Mouse (Mus musculus) MEL (cell line): ENCODE results near the gene Wdr3. TPM values are rescaled to one million over a fixed set of nuclear protein-coding genes. Genes with fewer than 3 reads are reported as not detected.

Experiments used
- DNase-seq: peaks from one replicate; pipeline ENCODE4 v3.0.0; 2011; ENCODE audit warnings: low read depth, low spot score
- H3K27ac ChIP-seq: 2 replicates; pipeline ENCODE4 v1.5.1; 2012; ENCODE audit warnings: low read depth, mild to moderate bottlenecking, control low read depth, low read length, moderate library complexity; ENCODE audit not compliant: control insufficient read depth
- H3K27me3 ChIP-seq, 2 experiments: fragments of 150-350 bp in 1 of 2; sonication (generic) in 1 of 2; 2 replicates each; pipeline ENCODE4 v1.6.1; 2012; ENCODE audit warnings: low read length in 2 of 2, mild to moderate bottlenecking in 2 of 2, improper control_type of control experiment in 1 of 2, moderate library complexity in 1 of 2; ENCODE audit not compliant: insufficient read depth in 2 of 2, control insufficient read depth in 1 of 2
- H3K36me3 ChIP-seq, 2 experiments: 2 replicates each; pipeline ENCODE4 v1.6.1; 2012 to 2014; ENCODE audit warnings: low read length in 2 of 2, improper control_type of control experiment in 1 of 2, inconsistent platforms in 1 of 2, mild to moderate bottlenecking in 1 of 2; ENCODE audit not compliant: insufficient read depth in 2 of 2, control insufficient read depth in 1 of 2
- H3K4me1 ChIP-seq, 2 experiments: fragments of 150-350 bp in 1 of 2; sonication (generic) in 1 of 2; 2 replicates each; pipeline ENCODE4 v1.6.1; 2012; ENCODE audit warnings: low read length in 2 of 2, improper control_type of control experiment in 1 of 2, mild to moderate bottlenecking in 1 of 2; ENCODE audit not compliant: insufficient read depth in 2 of 2, control insufficient read depth in 1 of 2
- H3K4me3 ChIP-seq, 2 experiments: fragments of 150-350 bp in 1 of 2; sonication (generic) in 1 of 2; 2 replicates each; pipeline ENCODE4 v1.5.1; 2012; ENCODE audit warnings: low read depth in 2 of 2, low read length in 2 of 2, mild to moderate bottlenecking in 2 of 2, moderate library complexity in 2 of 2, control low read depth in 1 of 2, improper control_type of control experiment in 1 of 2; ENCODE audit not compliant: control insufficient read depth in 1 of 2, insufficient read depth in 1 of 2
- H3K79me2 ChIP-seq: 2 replicates; pipeline ENCODE4 v1.6.1; 2012; ENCODE audit warnings: mild to moderate bottlenecking, low read length, moderate library complexity; ENCODE audit not compliant: control insufficient read depth, poor library complexity, insufficient read depth
- H3K9ac ChIP-seq: 2 replicates; pipeline ENCODE4 v1.6.1; 2012; ENCODE audit warnings: low read depth, mild to moderate bottlenecking, control low read depth, low read length, moderate library complexity; ENCODE audit not compliant: control insufficient read depth, poor library complexity, severe bottlenecking
- H3K9me3 ChIP-seq: fragments of 150-350 bp; sonication (generic); replicated peaks from 2 replicates; pipeline ENCODE4 v1.6.1; 2012; ENCODE audit warnings: mild to moderate bottlenecking, low read length, improper control_type of control experiment, moderate library complexity; ENCODE audit not compliant: insufficient read depth
- CHD2 ChIP-seq: IDR thresholded peaks from 2 replicates; pipeline ENCODE4 v1.6.1; 2011; ENCODE audit warnings: low read length, improper control_type of control experiment
- E2F4 ChIP-seq: IDR thresholded peaks from 2 replicates; pipeline ENCODE4 v1.6.1; 2011; ENCODE audit warnings: low read depth, low read length, improper control_type of control experiment, borderline replicate concordance
- EP300 ChIP-seq, 2 experiments: IDR thresholded peaks; 2 replicates each; pipeline ENCODE4 v1.6.1; 2011; ENCODE audit warnings: improper control_type of control experiment in 2 of 2, low read length in 2 of 2, low read depth in 1 of 2, mild to moderate bottlenecking in 1 of 2
- ETS1 ChIP-seq: IDR thresholded peaks from 2 replicates; pipeline ENCODE4 v1.6.1; 2012; ENCODE audit warnings: low read depth, mild to moderate bottlenecking, inconsistent platforms, low read length, improper control_type of control experiment, moderate library complexity
- MXI1 ChIP-seq: IDR thresholded peaks from 2 replicates; pipeline ENCODE4 v1.6.1; 2011; ENCODE audit warnings: mild to moderate bottlenecking, low read depth, low read length, improper control_type of control experiment
- MYC ChIP-seq: IDR thresholded peaks from 2 replicates; pipeline ENCODE4 v1.6.1; 2011; ENCODE audit warnings: low read depth, mild to moderate bottlenecking, low read length, improper control_type of control experiment, moderate library complexity
- NELFE ChIP-seq: IDR thresholded peaks from 2 replicates; pipeline ENCODE4 v1.6.1; 2011; ENCODE audit warnings: low read depth, low read length, improper control_type of control experiment
- POLR2A ChIP-seq, 2 experiments: IDR thresholded peaks; 2 replicates each; pipeline ENCODE4 v1.6.1; 2011 to 2012; ENCODE audit warnings: low read length in 2 of 2, mild to moderate bottlenecking in 2 of 2, control low read depth in 1 of 2, improper control_type of control experiment in 1 of 2, low read depth in 1 of 2, moderate library complexity in 1 of 2; ENCODE audit not compliant: control insufficient read depth in 1 of 2, insufficient read depth in 1 of 2, poor library complexity in 1 of 2
- POLR2AphosphoS5 ChIP-seq: IDR thresholded peaks from 2 replicates; pipeline ENCODE4 v1.6.1; 2012; ENCODE audit warnings: low read depth, borderline replicate concordance, mild to moderate bottlenecking, inconsistent platforms, low read length, moderate library complexity, mixed read lengths
- RAD21 ChIP-seq: IDR thresholded peaks from 2 replicates; pipeline ENCODE4 v1.6.1; 2011; ENCODE audit warnings: mild to moderate bottlenecking, low read depth, low read length, improper control_type of control experiment
- TAL1 ChIP-seq: IDR thresholded peaks from 2 replicates; pipeline ENCODE4 v1.6.1; 2012; ENCODE audit warnings: mild to moderate bottlenecking, inconsistent platforms, low read length, moderate library complexity, mixed read lengths
- TBP ChIP-seq: IDR thresholded peaks from 2 replicates; pipeline ENCODE4 v1.8.0; 2011; ENCODE audit warnings: low read depth, low read length, improper control_type of control experiment
- UBTF ChIP-seq: IDR thresholded peaks from 2 replicates; pipeline ENCODE4 v1.6.1; 2012; ENCODE audit warnings: low read depth, mild to moderate bottlenecking, inconsistent platforms, low read length, improper control_type of control experiment, moderate library complexity, borderline replicate concordance; ENCODE audit not compliant: insufficient read depth
- USF1 ChIP-seq: IDR thresholded peaks from 2 replicates; pipeline ENCODE4 v1.6.1; 2014; ENCODE audit warnings: low read depth, mild to moderate bottlenecking, inconsistent platforms, low read length, improper control_type of control experiment, moderate library complexity
- ZC3H11A ChIP-seq: IDR thresholded peaks from 2 replicates; pipeline ENCODE4 v1.6.1; 2012; ENCODE audit warnings: low read depth, mild to moderate bottlenecking, inconsistent platforms, low read length, improper control_type of control experiment
- ZKSCAN1 ChIP-seq: IDR thresholded peaks from 2 replicates; pipeline ENCODE4 v1.6.1; 2012; ENCODE audit warnings: low read depth, mild to moderate bottlenecking, inconsistent platforms, low read length, improper control_type of control experiment, moderate library complexity
- ZMIZ1 ChIP-seq: IDR thresholded peaks from 2 replicates; pipeline ENCODE4 v1.6.1; 2012; ENCODE audit warnings: low read depth, mild to moderate bottlenecking, inconsistent platforms, low read length, improper control_type of control experiment, moderate library complexity
- polyA plus RNA-seq, 2 experiments: library from polyadenylated mRNA; stranded (reverse) in 1 of 2; unstranded in 1 of 2; fragments of >175 nt in 1 of 2; fragments of >200 nt in 1 of 2; gene quantifications; 2 replicates each; pipeline versions ENCODE4 v1.2.1 to v1.2.4; 2012; ENCODE audit warnings: low replicate concordance in 2 of 2, low read depth in 1 of 2; ENCODE audit not compliant: insufficient read length in 2 of 2, insufficient read depth in 1 of 2, missing spikeins in 1 of 2
- total RNA-seq: library from RNA; depleted of rRNA; stranded (reverse); fragments of 300-350 nt; gene quantifications from 2 replicates; pipeline ENCODE4 v1.2.3, GENCODE M21; 2012

The Wdr3 gene
- total and polyA plus RNA-seq, 3 experiments: 76.5 to 160 (median 123) TPM

GRCm38 (mm10) chr3:100161665-100162314 lies 417 bp downstream of the Wdr3 start:
- H3K9me3 ChIP-seq: no peaks in the 10 kb centered on the region
- H3K36me3 ChIP-seq: peaks cover 7 to 25% of the 10 kb centered on the region in 2 experiments
- peak overlapping the region; percentile 84 for H3K9ac ChIP-seq
- peaks cover 3 to 14% of the 10 kb centered on the region in 2 experiments; a peak in 3 of 4 replicates for H3K4me1 ChIP-seq
- DNase-seq: peak; percentile 52
- no peaks in the 10 kb centered on the region for H3K27me3 ChIP-seq
- H3K79me2 ChIP-seq: peaks cover 18% of the 10 kb centered on the region
- TF ChIP-seq CHD2 (no peak), POLR2AphosphoS5 (no peak), ETS1 (no peak), ZMIZ1 (no peak), RAD21 (no peak), UBTF (no peak), USF1 (no peak), TAL1 (no peak), EP300 (IDR thresholded peaks at IDR 0.05; ENCODE audit: low read depth in 1 of 2, low read length in 2 of 2) (no peak), POLR2A (IDR thresholded peaks at IDR 0.05; ENCODE audit: control insufficient read depth in 1 of 2, insufficient read depth in 1 of 2, low read depth in 1 of 2, low read length in 2 of 2, poor library complexity in 1 of 2) (peak in 1 of 2 experiments; percentile 66; a peak in 1 of 4 replicates), MYC (no peak), ZKSCAN1 (no peak), ZC3H11A (no peak), NELFE (no peak), E2F4 (peak; percentile 34; the same call in 1 of the 2 replicates), TBP (no peak), MXI1 (peak; percentile 9; the same call in 1 of the 2 replicates)
- peak overlapping the region; percentile 89 to 98 for H3K4me3 ChIP-seq
- H3K27ac ChIP-seq: peak overlapping the region; percentile 4; the same call in 1 of the 2 replicates

- no peak for TF ChIP-seq RAD21
- TF ChIP-seq TBP: 0 out of 2 replicates have a peak, but pooled peaks have one; percentile 21
- no peak for TF ChIP-seq ETS1
- peaks cover 3 to 14% of the 10 kb centered on the region in 2 experiments; a peak in 3 of 4 replicates for H3K4me1 ChIP-seq
- H3K4me3 ChIP-seq: peak overlapping the region; percentile 89 to 98
- H3K36me3 ChIP-seq: peaks cover 7 to 27% of the 10 kb centered on the region in 2 experiments
- peak overlapping the region; percentile 84 for H3K9ac ChIP-seq
- H3K27me3 ChIP-seq: no peaks in the 10 kb centered on the region
- H3K79me2 ChIP-seq: peaks cover 18% of the 10 kb centered on the region
- H3K9me3 ChIP-seq: no peaks in the 10 kb centered on the region
- no peak overlapping the region for H3K27ac ChIP-seq
- peak; percentile 37 for DNase-seq
Measured at GRCm38 (mm10) chr3:100160682-100161445, 1.3 kb downstream of the Wdr3 start.
